Mouse (Mus musculus) bone marrow macrophage, adult 2 months (primary cell): ENCODE measurements around the gene Dst.

Experiments
- CTCF ChIP-seq: IDR thresholded peaks from 2 replicates; pipeline ENCODE4 v1.5.1; 2012; ENCODE audit warnings: low read depth, mild to moderate bottlenecking, low read length, moderate library complexity
- POLR2A ChIP-seq: IDR thresholded peaks from 2 replicates; pipeline ENCODE4 v1.6.1; 2012; ENCODE audit warnings: mild to moderate bottlenecking, low read depth, low read length, borderline replicate concordance

- TF ChIP-seq CTCF: no peak
- no peak for TF ChIP-seq POLR2A
These were observed 31.6 kb upstream of the Dst start for GRCm38 (mm10) chr1:33876416-33876815.
